ENCODE assay signal across 8 mouse cellular contexts in the genomic region with DNA sequence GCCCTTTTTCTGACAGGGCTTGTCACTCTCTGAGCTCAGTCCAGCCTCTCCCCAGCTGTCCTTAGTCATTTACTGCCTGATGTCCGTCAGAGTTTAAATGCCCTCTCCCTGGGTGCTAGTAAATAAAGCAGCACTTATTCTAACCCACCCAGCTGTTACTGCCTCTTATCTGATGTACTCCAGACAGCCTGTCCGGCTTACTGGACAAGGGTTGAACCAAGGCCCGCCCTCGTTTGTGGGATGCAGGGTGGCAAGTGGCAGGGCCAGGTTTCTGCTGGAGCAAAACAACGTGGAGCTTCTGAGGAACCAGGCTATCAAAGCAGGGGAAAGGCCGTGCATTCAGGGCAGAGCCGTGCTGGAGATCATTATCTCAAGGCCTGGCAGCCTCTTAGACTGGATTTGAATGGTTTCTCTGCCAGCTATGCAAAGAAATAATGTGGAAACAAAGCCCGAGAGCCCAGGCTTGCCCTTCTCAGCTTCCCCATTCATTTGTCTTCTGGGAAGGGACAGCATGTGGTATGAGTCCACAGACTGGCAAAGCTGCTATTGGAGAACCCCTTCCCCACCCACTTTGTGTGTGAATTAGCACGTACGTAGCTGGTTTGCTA. TPM values are rescaled to one million over a fixed set of nuclear protein-coding genes. Genes with fewer than 3 reads are reported as not detected.
DNase-seq lines count a peak whose midpoint lies in the region; ATAC-seq and TF ChIP-seq lines count a peak whose summit lies in the region.

No protein-coding gene starts in this region.

- no peaks in the 10 kb centered on the region for H3K27me3 ChIP-seq in testis, adult 2 months (ENCODE audit: control insufficient read depth, insufficient read depth, low read length)
- H3K27me3 ChIP-seq in intestine, embryonic 15.5 days (replicated peaks): no peaks in the 10 kb centered on the region
- H3K27me3 ChIP-seq in stomach, postnatal 0 days (ENCODE audit: control insufficient read depth, insufficient read depth, low read length): no peaks in the 10 kb centered on the region

- WGBS in intestine, embryonic 15.5 days: 41% methylated on average over 10 of the region's 10 CpGs
- 27% methylated on average over 10 of the region's 10 CpGs for WGBS in stomach, postnatal 0 days

- H3K9me3 ChIP-seq in intestine, embryonic 15.5 days: no peaks in the 10 kb centered on the region
- no peaks in the 10 kb centered on the region for H3K9me3 ChIP-seq in stomach, postnatal 0 days (ENCODE audit: control insufficient read depth, low read length)

- no peak overlapping the region for H3K9ac ChIP-seq in intestine, embryonic 15.5 days
- H3K9ac ChIP-seq in stomach, postnatal 0 days (ENCODE audit: low read length): no peak overlapping the region

- TF ChIP-seq EP300 in stomach, postnatal 0 days (optimal IDR thresholded peaks at IDR 0.05): peak; percentile 45

- no peaks in the 10 kb centered on the region for H3K36me3 ChIP-seq in testis, adult 2 months (ENCODE audit: control insufficient read depth, insufficient read depth, low read length)
- no peaks in the 10 kb centered on the region for H3K36me3 ChIP-seq in intestine, embryonic 15.5 days
- peaks cover 11% of the 10 kb centered on the region for H3K36me3 ChIP-seq in stomach, postnatal 0 days (ENCODE audit: control insufficient read depth, insufficient read depth, low read length)

- TF ChIP-seq CTCF in testis, adult 2 months (IDR thresholded peaks at IDR 0.05; ENCODE audit: control insufficient read depth, insufficient read depth, insufficient replicate concordance, low read depth, low read length): no peak
- no peak for TF ChIP-seq CTCF in stomach, postnatal 0 days (IDR thresholded peaks at IDR 0.05; ENCODE audit: low read depth)

- no peak for DNase-seq in testis, postnatal 14 days (ENCODE audit: low spot score)
- peak; percentile 82 to 89 for DNase-seq in lung, adult 18-20 months
- peak; percentile 84 for DNase-seq in stomach, postnatal 0 days (ENCODE audit: low spot score)
- DNase-seq in layer of hippocampus, adult 8-10 months (ENCODE audit: low spot score in 2 of 2): no peak
- no peak for DNase-seq in embryo, embryonic 9.5 days (ENCODE audit: extremely low spot score)

- 0 out of 2 replicates have a peak, but pooled peaks have one; percentile 5 for ATAC-seq in intestine, embryonic 15.5 days
- ATAC-seq in stomach, postnatal 0 days (ENCODE audit: low FRiP score, low TSS enrichment): peak; percentile 73
- ATAC-seq in activated CD4-positive, CD25-positive, alpha-beta regulatory T cell, adult 4 months: no peak

- peak overlapping the region; percentile 18 for H3K4me3 ChIP-seq in testis, adult 2 months (ENCODE audit: control insufficient read depth, low read depth, low read length)
- no peak overlapping the region for H3K4me3 ChIP-seq in intestine, embryonic 15.5 days (replicated peaks)
- no peak overlapping the region for H3K4me3 ChIP-seq in stomach, postnatal 0 days (ENCODE audit: low read depth, low read length)

- no peak overlapping the region for H3K4me2 ChIP-seq in intestine, embryonic 15.5 days (replicated peaks)
- no peak overlapping the region for H3K4me2 ChIP-seq in stomach, postnatal 0 days (replicated peaks; ENCODE audit: low read depth)

- peaks cover 2% of the 10 kb centered on the region for H3K4me1 ChIP-seq in testis, adult 2 months (ENCODE audit: control insufficient read depth, insufficient read depth, low read length)
- H3K4me1 ChIP-seq in intestine, embryonic 15.5 days (replicated peaks): peaks cover 44% of the 10 kb centered on the region
- H3K4me1 ChIP-seq in stomach, postnatal 0 days (replicated peaks; ENCODE audit: control insufficient read depth, insufficient read depth): peaks cover 16% of the 10 kb centered on the region

- no peak overlapping the region for H3K27ac ChIP-seq in testis, adult 2 months (ENCODE audit: control insufficient read depth, insufficient read depth, low read depth, low read length)
- H3K27ac ChIP-seq in intestine, embryonic 15.5 days: peak overlapping the region; percentile 17
- peak overlapping the region; percentile 97 for H3K27ac ChIP-seq in stomach, postnatal 0 days (replicated peaks)

- no peak for TF ChIP-seq POLR2A in testis, adult 2 months (IDR thresholded peaks at IDR 0.05; ENCODE audit: control insufficient read depth, low read depth, low read length)

RNA-seq across cellular contexts. Expression of a gene that starts 7.4 kb away (rescaled TPM):
- polyA plus RNA-seq in testis, adult 2 months (2012; rRNA removed): 2.9 and 4.1 TPM in 2 replicates
- polyA plus RNA-seq in intestine, embryonic 15.5 days (2015; fragmentation: Nextera tagmentation; extraction: Ambion mirVana): 41.0 and 41.3 TPM in 2 replicates
- polyA plus RNA-seq in stomach, postnatal 0 days (2015; fragmentation: Nextera tagmentation; extraction: Ambion mirVana): 85.9 and 96.8 TPM in 2 replicates
- polyA plus RNA-seq in activated CD4-positive, CD25-positive, alpha-beta regulatory T cell, adult 4 months (2017; shearing (Covaris generic)): 100 to 1,000 TPM; 174 to 181 TPM
- total RNA-seq in layer of hippocampus, adult 8-10 months (2022): 10 to 100 TPM; 14.4 to 18.4 (median 17.3) TPM

RNA-seq across cellular contexts. Expression of a gene that starts 34.5 kb away (rescaled TPM):
- 3.6 and 5.1 TPM in 2 replicates for polyA plus RNA-seq in testis, adult 2 months (2012; rRNA removed)
- polyA plus RNA-seq in intestine, embryonic 15.5 days (2015; fragmentation: Nextera tagmentation; extraction: Ambion mirVana): 8.5 and 9.2 TPM in 2 replicates
- polyA plus RNA-seq in stomach, postnatal 0 days (2015; fragmentation: Nextera tagmentation; extraction: Ambion mirVana): 7.9 and 9.0 TPM in 2 replicates
- polyA plus RNA-seq in activated CD4-positive, CD25-positive, alpha-beta regulatory T cell, adult 4 months (2017; shearing (Covaris generic)): not detected
- 10 to 100 TPM in 3 of 4 experiments, 1 to 10 TPM in 1; 8.4 to 11.4 (median 10.1) TPM for total RNA-seq in layer of hippocampus, adult 8-10 months (2022)

RNA-seq across cellular contexts. Expression of a gene that starts 39.5 kb away (rescaled TPM):
- polyA plus RNA-seq in testis, adult 2 months (2012; rRNA removed): 8.7 and 10.4 TPM in 2 replicates
- not detected in 2 replicates for polyA plus RNA-seq in intestine, embryonic 15.5 days (2015; fragmentation: Nextera tagmentation; extraction: Ambion mirVana)
- polyA plus RNA-seq in stomach, postnatal 0 days (2015; fragmentation: Nextera tagmentation; extraction: Ambion mirVana): 38.5 and 45.1 TPM in 2 replicates
- polyA plus RNA-seq in activated CD4-positive, CD25-positive, alpha-beta regulatory T cell, adult 4 months (2017; shearing (Covaris generic)): not detected
- total RNA-seq in layer of hippocampus, adult 8-10 months (2022): under 1 TPM in 1 of 4 experiments, not detected in 3; 0.32 TPM

Comparison
In these comparisons a context has a peak if more than half of its experiments do, and no peak if none do; other contexts are left out.
1. DNase-seq: peak in lung, adult 18-20 months (2 of 2) and stomach, postnatal 0 days (single experiment); none in testis, postnatal 14 days (single experiment), layer of hippocampus, adult 8-10 months (0 of 2) and embryo, embryonic 9.5 days (single experiment).